Mouse (Mus musculus): ENCODE results near the gene Necab3. TPM values are rescaled to one million over a fixed set of nuclear protein-coding genes. Genes with fewer than 3 reads are reported as not detected.

Necab3 gene
- polyA plus RNA-seq (2014; fragmentation: Illumina TruSeq; extraction: RNeasy Lipid Tissue Mini Kit (QIAGEN cat#74804); ENCODE audit: low read depth, low replicate concordance), result 4.6 TPM

DNA sequence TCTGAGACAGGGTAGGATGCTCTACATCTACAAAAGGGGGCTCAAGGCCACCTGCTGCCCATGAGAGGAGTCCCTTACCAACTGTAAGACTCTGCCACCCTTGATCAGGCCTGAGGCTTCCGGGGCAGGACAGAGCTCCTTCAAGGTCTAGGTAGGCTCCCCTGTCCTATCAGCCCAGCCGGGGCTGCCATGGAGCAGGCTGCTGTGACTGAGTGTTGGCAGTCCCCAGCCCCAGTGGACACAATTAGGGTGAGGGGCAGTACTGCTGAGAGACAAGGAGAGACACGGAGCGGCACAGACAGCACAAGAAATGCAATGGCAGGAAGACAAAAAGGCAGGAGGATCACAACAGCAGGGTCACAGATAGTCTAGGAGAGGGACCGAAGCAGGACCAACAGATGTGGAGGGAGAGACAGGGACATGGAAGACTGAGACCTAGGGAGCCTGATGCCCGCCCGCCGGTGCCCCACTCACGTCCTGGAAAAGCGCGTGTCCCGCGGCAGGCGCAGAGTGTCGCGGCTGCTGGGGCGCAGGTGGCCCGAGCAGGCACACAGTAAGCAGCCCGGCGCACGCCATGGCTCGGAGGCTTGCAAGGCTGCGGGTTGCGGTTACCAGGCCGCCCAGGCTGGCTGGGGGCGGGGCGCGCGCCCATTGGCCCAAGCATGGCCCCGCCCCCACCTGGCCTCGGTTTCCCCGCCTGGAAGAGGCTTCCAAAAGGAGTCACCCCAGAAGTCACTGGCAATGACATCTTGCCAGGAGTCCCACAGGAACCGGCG lies at the start of gene Necab3:
Necab3 (minus strand) TSS at position 627 of the 776 bp plus-strand sequence.

DNA sequence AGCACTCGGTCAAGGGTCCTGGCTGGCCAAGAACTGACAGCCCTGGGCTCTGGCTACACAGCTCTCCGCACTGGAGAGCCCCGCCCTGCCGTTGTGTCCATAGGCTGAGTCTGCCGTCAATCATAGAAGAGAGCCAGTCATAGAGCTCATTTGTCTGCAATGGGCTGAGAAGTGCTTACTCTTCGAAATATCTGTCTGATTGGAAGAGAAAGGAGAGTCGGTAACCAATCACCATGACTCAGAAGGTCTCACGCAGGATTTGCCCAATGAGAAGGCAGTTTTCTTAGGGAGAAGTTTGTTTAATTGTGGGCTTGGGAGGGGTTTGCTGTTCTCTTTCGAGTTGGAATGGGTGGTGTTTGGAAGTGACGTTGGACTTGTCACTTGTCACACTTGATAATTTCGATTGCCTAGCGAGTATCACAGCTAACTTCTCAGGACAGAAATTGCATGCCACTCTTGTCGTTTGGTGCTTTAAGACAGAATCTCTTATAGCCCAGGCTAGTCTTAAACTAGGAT lies 45.0 kb upstream of the Necab3 start, which contains the start of gene Pxmp4:
Pxmp4 (minus strand) TSS at position 71 of the 516 bp plus-strand sequence.

DNA sequence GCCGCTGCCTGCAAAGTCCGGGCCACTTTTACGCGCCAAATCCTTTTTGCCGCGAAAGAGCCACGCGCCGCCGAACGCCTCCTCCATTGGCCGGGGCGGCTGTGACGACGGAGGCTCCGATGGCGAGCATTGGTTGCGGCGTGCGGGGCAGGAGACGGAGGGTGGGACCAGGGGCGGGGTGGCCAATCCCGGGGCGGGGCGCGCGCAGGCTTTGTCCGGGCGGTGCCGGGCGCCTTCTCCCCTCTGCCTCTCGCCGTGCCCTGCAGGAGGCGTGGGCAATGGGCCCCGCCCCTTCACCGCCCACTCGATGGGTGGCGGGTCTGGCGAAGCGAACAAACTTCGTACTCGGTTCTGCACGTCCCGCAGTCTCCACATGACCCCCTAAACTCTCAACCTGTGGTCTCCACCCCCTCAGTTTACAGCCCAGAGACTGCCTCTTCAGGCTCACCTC lies 11.2 kb upstream of the Necab3 start, which contains the start of gene E2f1:
E2f1 (minus strand) TSS at position 57 of the 451 bp plus-strand sequence.

DNA sequence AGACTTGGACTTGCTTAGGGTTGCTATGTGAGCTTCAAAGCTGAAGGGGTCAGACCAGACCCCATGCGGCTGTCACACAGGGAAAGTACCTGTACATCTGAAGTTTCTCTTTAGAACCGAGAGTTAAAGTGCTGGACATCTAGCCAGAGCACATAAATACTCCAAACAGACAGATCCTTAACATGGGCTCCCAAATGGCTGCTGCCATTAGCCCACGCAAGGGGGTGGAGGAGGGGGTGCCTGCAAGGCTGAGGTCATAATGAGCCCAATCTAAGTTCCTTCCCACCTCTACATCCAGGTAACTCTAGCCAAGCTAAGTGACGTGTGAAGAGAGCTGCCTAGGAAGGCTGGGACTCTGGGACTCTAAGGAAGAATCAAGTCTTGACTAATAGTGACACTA lies 7.2 kb downstream of the Necab3 start, which contains the start of gene Actl10:
Actl10 (plus strand) TSS at position 301 of the 400 bp plus-strand sequence.

DNA sequence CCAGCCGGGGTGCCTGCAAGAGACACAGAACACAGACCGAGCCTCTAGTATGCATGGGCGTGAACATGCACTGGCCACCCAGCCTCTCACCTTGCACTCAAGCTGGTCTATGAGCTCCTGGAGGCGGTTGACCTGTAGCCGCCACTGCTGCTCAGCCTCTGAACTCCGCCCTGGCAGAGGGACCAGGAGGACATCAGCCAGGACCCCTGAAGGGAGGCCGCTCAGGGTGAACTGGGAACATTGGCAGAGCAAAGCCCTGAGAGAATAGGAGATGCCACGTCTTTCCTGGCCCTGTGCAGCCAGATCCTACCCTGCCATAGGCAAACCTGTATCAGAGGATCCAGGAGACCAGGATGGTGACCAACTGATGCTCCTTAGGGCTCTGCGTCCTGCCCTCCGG lies 12.0 kb downstream of the Necab3 start, which contains the start of gene 1700003F12Rik:
1700003F12Rik (plus strand) TSS at position 375 of the 400 bp plus-strand sequence.

Other genes with a start within 250 kb of the Necab3 start
- 7.1 TPM for gene Cdk5rap1, start 185.9 kb downstream of the Necab3 start, polyA plus RNA-seq (2014; fragmentation: Illumina TruSeq; extraction: RNeasy Lipid Tissue Mini Kit (QIAGEN cat#74804); ENCODE audit: low read depth, low replicate concordance)
- gene Snta1, start 150.8 kb downstream of the Necab3 start, polyA plus RNA-seq (2014; fragmentation: Illumina TruSeq; extraction: RNeasy Lipid Tissue Mini Kit (QIAGEN cat#74804); ENCODE audit: low read depth, low replicate concordance), result 31.1 TPM
- gene Cbfa2t2, start 122.4 kb downstream of the Necab3 start, polyA plus RNA-seq (2014; fragmentation: Illumina TruSeq; extraction: RNeasy Lipid Tissue Mini Kit (QIAGEN cat#74804); ENCODE audit: low read depth, low replicate concordance), result 10.8 TPM
- 12.7 TPM for gene 1700003F12Rik, start 11.8 kb downstream of the Necab3 start, polyA plus RNA-seq (2014; fragmentation: Illumina TruSeq; extraction: RNeasy Lipid Tissue Mini Kit (QIAGEN cat#74804); ENCODE audit: low read depth, low replicate concordance)
- gene Actl10, start 7.1 kb downstream of the Necab3 start, polyA plus RNA-seq (2014; fragmentation: Illumina TruSeq; extraction: RNeasy Lipid Tissue Mini Kit (QIAGEN cat#74804); ENCODE audit: low read depth, low replicate concordance), result 0.34 TPM
- 4.0 TPM for gene E2f1, start 11.0 kb upstream of the Necab3 start, polyA plus RNA-seq (2014; fragmentation: Illumina TruSeq; extraction: RNeasy Lipid Tissue Mini Kit (QIAGEN cat#74804); ENCODE audit: low read depth, low replicate concordance)
- gene Pxmp4, start 44.8 kb upstream of the Necab3 start, polyA plus RNA-seq (2014; fragmentation: Illumina TruSeq; extraction: RNeasy Lipid Tissue Mini Kit (QIAGEN cat#74804); ENCODE audit: low read depth, low replicate concordance), result 35.3 TPM
- 2.1 TPM for gene Zfp341, start 54.4 kb upstream of the Necab3 start, polyA plus RNA-seq (2014; fragmentation: Illumina TruSeq; extraction: RNeasy Lipid Tissue Mini Kit (QIAGEN cat#74804); ENCODE audit: low read depth, low replicate concordance)
- gene 4930519P11Rik, start 54.5 kb upstream of the Necab3 start, polyA plus RNA-seq (2014; fragmentation: Illumina TruSeq; extraction: RNeasy Lipid Tissue Mini Kit (QIAGEN cat#74804); ENCODE audit: low read depth, low replicate concordance), result not detected
- gene Chmp4b, start 92.8 kb upstream of the Necab3 start, polyA plus RNA-seq (2014; fragmentation: Illumina TruSeq; extraction: RNeasy Lipid Tissue Mini Kit (QIAGEN cat#74804); ENCODE audit: low read depth, low replicate concordance), result 154 TPM
- not detected for gene Gm14214, start 211.1 kb upstream of the Necab3 start, polyA plus RNA-seq (2014; fragmentation: Illumina TruSeq; extraction: RNeasy Lipid Tissue Mini Kit (QIAGEN cat#74804); ENCODE audit: low read depth, low replicate concordance)
- 85.3 TPM for gene Raly, start 232.2 kb upstream of the Necab3 start, polyA plus RNA-seq (2014; fragmentation: Illumina TruSeq; extraction: RNeasy Lipid Tissue Mini Kit (QIAGEN cat#74804); ENCODE audit: low read depth, low replicate concordance)
- gene a, start 232.5 kb upstream of the Necab3 start, polyA plus RNA-seq (2014; fragmentation: Illumina TruSeq; extraction: RNeasy Lipid Tissue Mini Kit (QIAGEN cat#74804); ENCODE audit: low read depth, low replicate concordance), result not detected